In the genomic region with DNA sequence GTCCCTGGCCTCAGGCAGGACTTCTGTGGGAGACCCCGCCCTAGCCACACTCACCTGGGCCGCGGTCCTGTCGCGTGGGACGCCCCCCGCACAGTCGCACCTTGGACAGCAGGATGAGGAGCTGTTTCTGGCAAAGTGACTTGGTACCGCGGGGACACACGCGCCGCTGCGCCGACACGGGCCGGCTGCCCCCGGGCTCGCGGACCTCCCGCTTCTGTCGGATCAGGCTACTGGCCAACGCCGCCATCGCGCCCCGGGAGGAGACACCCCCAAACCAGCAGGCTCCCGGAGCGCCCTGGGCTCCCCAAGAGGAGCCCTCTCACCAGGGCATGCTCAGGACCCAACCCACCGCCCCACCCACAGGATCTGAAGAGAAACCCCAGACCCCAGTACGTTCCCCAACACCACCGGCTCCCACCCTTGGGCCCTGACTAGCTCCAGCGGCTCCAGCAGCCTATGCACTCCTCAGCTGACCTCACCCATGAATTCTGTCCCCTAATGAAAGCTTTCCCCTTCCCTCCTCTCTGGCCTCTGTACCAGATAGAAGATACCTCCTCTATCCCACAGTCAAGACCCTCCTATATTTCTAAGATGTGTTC, we compare ENCODE assay signal across 8 mouse cellular contexts. TPM values are rescaled to one million over a fixed set of nuclear protein-coding genes. Genes with fewer than 3 reads are reported as not detected.
DNase-seq lines count a peak whose midpoint lies in the region; ATAC-seq and TF ChIP-seq lines count a peak whose summit lies in the region.

Gene Fgf11 (minus strand): TSS at position 479 of the 599 bp plus-strand sequence.

- H3K27ac ChIP-seq in heart, embryonic 12.5 days (ENCODE audit: poor library complexity, severe bottlenecking) = peak within 1 kb of the TSS; percentile 49; the same call in 1 of the 2 replicates
- no peak within 1 kb of the TSS for H3K27ac ChIP-seq in ES-E14 (ENCODE audit: insufficient read depth, low read depth, low read length, poor library complexity, severe bottlenecking)
- H3K27ac ChIP-seq in forebrain, embryonic 12.5 days = peak within 1 kb of the TSS; percentile 91
- peak within 1 kb of the TSS; percentile 90 for H3K27ac ChIP-seq in midbrain, postnatal 0 days (ENCODE audit: low read depth, low read length)

- in situ Hi-C loops in ES-E14 (cut with MboI; ENCODE audit: low sequenced_read_pairs in 2 of 2, unreplicated experiment in 2 of 2) = loop anchor here in 1 of 2 experiments (10.0 kb wide), 1 partner anchor 73 kb away; the partner anchor contains the start of gene Tmem95

- H3K36me3 ChIP-seq in heart, embryonic 12.5 days = no peaks in the 10 kb centered on the region
- H3K36me3 ChIP-seq in ES-E14 (ENCODE audit: control insufficient read depth, insufficient read depth, low read length, poor library complexity, severe bottlenecking) = no peaks in the 10 kb centered on the region; the same call in 1 of the 2 replicates
- H3K36me3 ChIP-seq in forebrain, embryonic 12.5 days (replicated peaks) = no peaks in the 10 kb centered on the region
- 0 out of 2 replicates have a peak, but pooled peaks cover 6% of the 10 kb centered on the region for H3K36me3 ChIP-seq in midbrain, postnatal 0 days (ENCODE audit: insufficient read depth, low read length)

- no peak for DNase-seq in heart, adult 8-10 months (ENCODE audit: low spot score)
- DNase-seq in ES-E14 (ENCODE audit: low read depth, low spot score) = no peak
- no peak for DNase-seq in layer of hippocampus, postnatal 36 days
- no peak for DNase-seq in midbrain, postnatal 0 days (ENCODE audit: low spot score)
- no peak for DNase-seq in ovary, postnatal 36 days (ENCODE audit: low spot score)
- DNase-seq in thymus, postnatal 25 days = no peak

- ATAC-seq in heart, embryonic 12.5 days (ENCODE audit: insufficient number of reproducible peaks, low FRiP score) = no peak
- ATAC-seq in forebrain, embryonic 12.5 days (ENCODE audit: low FRiP score) = no peak
- ATAC-seq in midbrain, postnatal 0 days (ENCODE audit: low FRiP score) = no peak

- H3K9ac ChIP-seq in heart, embryonic 12.5 days = peak within 1 kb of the TSS; percentile 81
- peak within 1 kb of the TSS; percentile 70 for H3K9ac ChIP-seq in ES-E14 (ENCODE audit: insufficient read depth, low read depth, low read length, poor library complexity, severe bottlenecking)
- peak within 1 kb of the TSS; percentile 74 for H3K9ac ChIP-seq in forebrain, embryonic 12.5 days
- H3K9ac ChIP-seq in midbrain, postnatal 0 days (replicated peaks; ENCODE audit: low read length, poor library complexity, severe bottlenecking) = peak within 1 kb of the TSS; percentile 68

- H3K4me1 ChIP-seq in heart, embryonic 12.5 days (replicated peaks) = peaks cover 54% of the 10 kb centered on the region
- H3K4me1 ChIP-seq in ES-E14 (ENCODE audit: control insufficient read depth in 2 of 2, insufficient read depth in 2 of 2, low read length in 2 of 2, poor library complexity in 1 of 2) = peaks cover 3 to 18% of the 10 kb centered on the region in 2 experiments; a peak in 3 of 4 replicates
- peaks cover 71% of the 10 kb centered on the region for H3K4me1 ChIP-seq in forebrain, embryonic 12.5 days
- H3K4me1 ChIP-seq in midbrain, postnatal 0 days (ENCODE audit: insufficient read depth, low read length) = peaks cover 11% of the 10 kb centered on the region; the same call in 1 of the 2 replicates

- peak within 1 kb of the TSS; percentile 89 for H3K4me2 ChIP-seq in heart, embryonic 12.5 days
- H3K4me2 ChIP-seq in forebrain, embryonic 12.5 days = peak within 1 kb of the TSS; percentile 84
- peak within 1 kb of the TSS; percentile 96 for H3K4me2 ChIP-seq in midbrain, postnatal 0 days (ENCODE audit: low read depth, low read length, poor library complexity, severe bottlenecking)

- H3K27me3 ChIP-seq in heart, embryonic 12.5 days (replicated peaks) = peaks cover 64% of the 10 kb centered on the region
- peaks cover 72% of the 10 kb centered on the region for H3K27me3 ChIP-seq in forebrain, embryonic 12.5 days
- peaks cover 4% of the 10 kb centered on the region; the same call in 1 of the 2 replicates for H3K27me3 ChIP-seq in midbrain, postnatal 0 days (ENCODE audit: insufficient read depth, low read length)

- 2% methylated on average over 25 of the region's 33 CpGs for WGBS in heart, embryonic 12.5 days
- WGBS in forebrain, embryonic 12.5 days = 2% methylated on average over 33 of the region's 33 CpGs
- WGBS in midbrain, postnatal 0 days = 1% methylated on average over 30 of the region's 33 CpGs

- TF ChIP-seq CTCF in midbrain, postnatal 0 days (IDR thresholded peaks at IDR 0.05) = no peak

- H3K4me3 ChIP-seq in heart, embryonic 12.5 days = peak within 1 kb of the TSS; percentile 62
- H3K4me3 ChIP-seq in ES-E14 (ENCODE audit: insufficient read depth in 1 of 2, low read depth in 1 of 2, low read length in 2 of 2, poor library complexity in 1 of 2, severe bottlenecking in 1 of 2) = peak within 1 kb of the TSS; percentile 81 to 92
- H3K4me3 ChIP-seq in forebrain, embryonic 12.5 days (replicated peaks) = peak within 1 kb of the TSS; percentile 58
- peak within 1 kb of the TSS; percentile 49 for H3K4me3 ChIP-seq in midbrain, postnatal 0 days (ENCODE audit: low read depth, low read length)

- H3K9me3 ChIP-seq in heart, embryonic 12.5 days (replicated peaks) = 0 out of 2 replicates have a peak, but pooled peaks cover under 1% of the 10 kb centered on the region
- H3K9me3 ChIP-seq in ES-E14 (ENCODE audit: control insufficient read depth, insufficient read depth, low read depth, low read length) = no peaks in the 10 kb centered on the region
- H3K9me3 ChIP-seq in forebrain, embryonic 12.5 days = no peaks in the 10 kb centered on the region
- no peaks in the 10 kb centered on the region for H3K9me3 ChIP-seq in midbrain, postnatal 0 days (ENCODE audit: low read length)

TF ChIP-seq in ES-E14, 5 proteins besides CTCF, POLR2A, EP300 and RAD21:
- TF ChIP-seq CHD2 (IDR thresholded peaks at IDR 0.05; ENCODE audit: low read depth, low read length) = no peak
- no peak for TF ChIP-seq MAFK (IDR thresholded peaks at IDR 0.05; ENCODE audit: insufficient read depth, low read depth, low read length)
- no peak for TF ChIP-seq ZNF384 (IDR thresholded peaks at IDR 0.05; ENCODE audit: low read depth, low read length)
- no peak for TF ChIP-seq ZC3H11A (IDR thresholded peaks at IDR 0.05; ENCODE audit: borderline replicate concordance, low read depth, low read length)
- TF ChIP-seq HCFC1 (IDR thresholded peaks at IDR 0.05; ENCODE audit: borderline replicate concordance, insufficient read depth, low read length) = no peak

RNA-seq across cellular contexts. Expression of gene Fgf11, which starts in this region (rescaled TPM):
- 2.3 and 2.4 TPM in 2 replicates for polyA plus RNA-seq in heart, embryonic 12.5 days (2016; fragmentation: Nextera tagmentation; extraction: Ambion mirVana)
- 1 to 10 TPM; 2.1 to 3.3 (median 2.6) TPM for total RNA-seq in heart, adult 8-10 months (2022)
- 0.31 and 0.42 TPM in 2 replicates for total RNA-seq in ES-E14 (2012; rRNA removed)
- 2.6 and 3.2 TPM in 2 replicates for polyA plus RNA-seq in forebrain, embryonic 12.5 days (2016; fragmentation: Nextera tagmentation; extraction: Ambion mirVana)
- total RNA-seq in layer of hippocampus, postnatal 36 days (2021) = 10 to 100 TPM; 29.2 to 31.6 TPM
- total RNA-seq in midbrain, postnatal 0 days (2014; rRNA removed) = 12.7 and 16.4 TPM in 2 replicates
- polyA plus RNA-seq in midbrain, postnatal 0 days (2015; fragmentation: Nextera tagmentation; extraction: Ambion mirVana) = 2.6 and 2.8 TPM in 2 replicates
